Mouse (Mus musculus): ENCODE measurements around the gene Gimap4.

DNA sequence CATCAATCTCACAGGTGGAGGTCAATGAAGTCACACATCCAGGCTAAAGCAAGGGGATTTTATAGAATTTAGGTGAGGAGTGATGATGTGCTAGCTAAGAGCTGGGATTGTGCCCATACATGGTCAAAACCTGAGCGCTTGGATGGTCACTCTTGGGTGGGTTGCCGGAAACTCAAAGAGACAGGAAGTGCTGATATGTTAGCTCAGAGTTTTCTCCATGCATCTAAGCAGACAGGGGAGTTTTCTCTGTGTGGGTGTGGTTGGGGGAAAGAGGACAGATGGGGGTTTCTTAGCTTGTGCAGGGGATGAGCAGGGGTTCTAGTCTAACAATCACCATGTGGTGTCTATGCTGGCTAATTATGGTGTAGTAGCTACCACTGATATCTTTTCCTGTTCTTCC lies 5.0 kb downstream of the Gimap4 start:
- TF ChIP-seq CTCF (IDR thresholded peaks at IDR 0.05; ENCODE audit: borderline replicate concordance, control insufficient read depth, extremely low read depth, insufficient read depth, low read length, poor library complexity) (no peak), POLR2A (IDR thresholded peaks at IDR 0.05; ENCODE audit: control insufficient read depth, extremely low read depth, insufficient read depth, low read length, poor library complexity) (no peak)

Measured in thymus, adult 2 months (tissue).